Mouse (Mus musculus) neural tube, embryonic 10.5 days (tissue): ENCODE data around the gene Ndufs2.
A peak's percentile ranks its signal among the peaks of the same experiment; 100 is the strongest.

Experiments
- DNase-seq: peaks from one replicate; pipeline ENCODE4 v3.0.0-alpha.2; 2017; ENCODE audit warnings: low spot score; ENCODE audit errors: extremely low spot score

The Ndufs2 gene

GRCm38 (mm10) chr1:171279012-171279705 is 28.0 kb upstream of the Ndufs2 start:
- no peak for DNase-seq

DNA sequence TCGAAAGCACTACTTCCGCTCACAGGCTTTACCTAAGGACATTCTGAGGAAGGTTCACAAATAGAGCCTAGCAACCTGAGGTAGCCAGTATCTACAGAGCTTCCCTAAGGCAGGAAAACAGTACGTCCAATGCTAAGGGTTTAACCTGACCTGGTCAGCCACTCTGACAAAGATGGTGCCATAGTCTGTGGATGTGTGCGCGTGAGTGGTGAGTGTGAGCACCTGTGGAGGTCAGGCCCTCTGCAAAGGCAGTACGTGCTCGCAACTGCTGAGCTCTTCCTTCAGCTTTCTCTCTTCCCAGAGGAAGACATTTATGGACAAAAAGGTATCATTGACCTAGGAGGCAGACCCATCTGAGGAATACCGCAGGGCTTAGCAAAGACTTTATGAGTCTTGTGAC is 27.2 kb upstream of the Ndufs2 start:
- DNase-seq: no peak

GRCm38 (mm10) chr1:171277736-171278135 is 26.5 kb upstream of the Ndufs2 start:
- DNase-seq: no peak

DNA sequence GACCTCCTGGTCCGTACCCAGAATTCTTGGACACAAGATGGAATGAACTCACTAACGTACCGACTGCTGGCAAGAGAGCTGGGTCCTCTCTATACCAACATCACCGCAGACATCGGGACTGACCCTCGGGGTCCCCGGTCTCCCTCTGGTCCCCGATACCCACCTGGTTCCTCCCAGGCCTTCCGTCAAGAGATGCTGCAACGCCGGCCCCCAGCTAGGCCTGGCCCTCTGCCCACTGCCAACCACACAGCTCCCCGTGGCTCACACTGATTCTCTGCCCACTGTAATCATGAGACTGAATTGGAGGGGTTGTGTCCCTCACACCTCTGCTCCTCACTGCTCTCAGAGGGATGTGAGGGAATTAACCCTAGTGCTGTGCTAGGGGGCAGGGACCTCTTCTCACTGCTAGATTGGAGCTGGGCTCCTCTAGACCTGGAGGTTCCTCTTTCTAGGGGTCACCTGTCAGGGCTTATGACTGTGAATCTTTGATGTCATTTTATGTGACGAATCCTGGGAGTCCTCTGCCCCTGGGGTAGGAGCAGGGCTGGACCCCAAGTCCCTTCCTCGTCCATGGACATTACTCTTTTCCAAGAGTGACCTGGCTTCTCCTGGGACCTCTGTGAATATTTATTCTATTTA is 25.0 kb upstream of the Ndufs2 start:
- DNase-seq: no peak

- no peak for DNase-seq
Observed at GRCm38 (mm10) chr1:171275144-171275734, 24.1 kb upstream of the Ndufs2 start.

DNA sequence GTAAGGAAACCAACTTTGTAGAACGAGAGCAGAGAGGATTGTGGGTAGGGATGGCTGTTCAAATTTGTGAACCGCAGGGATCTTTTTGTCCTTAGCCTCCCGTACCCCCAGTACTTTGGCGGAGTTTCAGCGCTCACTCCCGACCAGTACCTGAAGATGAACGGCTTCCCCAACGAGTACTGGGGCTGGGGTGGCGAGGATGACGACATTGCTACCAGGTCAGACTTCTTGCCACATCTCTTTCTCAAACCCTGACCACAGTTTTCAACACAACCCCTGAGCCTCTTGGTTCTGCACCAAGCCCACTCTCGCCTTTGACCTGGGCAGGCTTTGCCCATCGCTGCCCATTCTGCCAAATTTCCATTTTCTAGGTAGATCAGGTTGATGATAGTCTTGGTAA is 23.0 kb upstream of the Ndufs2 start:
- no peak for DNase-seq

DNA sequence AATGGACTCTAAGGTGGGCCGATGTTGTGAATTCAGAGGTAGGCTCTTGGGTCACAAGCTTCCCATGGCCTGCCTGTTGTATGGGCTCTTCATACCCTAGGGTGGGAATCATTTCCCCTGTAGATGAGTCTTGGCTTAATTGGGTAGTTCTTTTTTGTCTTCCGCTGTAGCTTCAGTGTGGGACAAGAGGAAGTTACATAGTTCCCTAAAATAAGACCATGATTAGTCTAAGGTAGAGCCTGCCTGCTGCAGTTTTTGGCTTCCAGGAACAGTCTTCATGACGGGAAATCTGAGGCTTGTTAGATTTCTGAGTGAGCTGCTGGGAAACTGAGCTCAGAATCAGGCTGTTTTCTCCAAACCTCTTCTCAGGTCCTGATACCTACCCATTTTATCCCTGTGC is 20.9 kb upstream of the Ndufs2 start:
- DNase-seq: no peak

GRCm38 (mm10) chr1:171271622-171272021 is 20.4 kb upstream of the Ndufs2 start:
- no peak for DNase-seq

- DNase-seq: no peak
Observed at GRCm38 (mm10) chr1:171271196-171271595, 20.0 kb upstream of the Ndufs2 start.

DNA sequence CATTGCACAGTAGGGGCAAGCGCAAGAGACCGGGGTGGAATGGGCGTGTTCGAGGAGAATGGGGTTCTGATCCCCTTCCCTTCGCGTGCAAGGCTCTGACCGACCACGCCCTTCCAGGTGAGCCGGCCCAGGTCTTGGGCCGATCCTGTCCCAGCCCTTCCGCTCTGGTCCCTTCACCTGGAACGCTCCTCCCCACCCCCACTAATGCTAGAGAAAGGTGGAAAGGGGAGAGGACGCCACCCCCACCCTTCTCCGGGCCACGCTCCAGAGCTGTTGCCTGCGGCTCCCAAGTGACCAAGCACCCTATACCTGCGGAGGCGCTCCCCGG is 19.3 kb upstream of the Ndufs2 start:
- no peak for DNase-seq

DNA sequence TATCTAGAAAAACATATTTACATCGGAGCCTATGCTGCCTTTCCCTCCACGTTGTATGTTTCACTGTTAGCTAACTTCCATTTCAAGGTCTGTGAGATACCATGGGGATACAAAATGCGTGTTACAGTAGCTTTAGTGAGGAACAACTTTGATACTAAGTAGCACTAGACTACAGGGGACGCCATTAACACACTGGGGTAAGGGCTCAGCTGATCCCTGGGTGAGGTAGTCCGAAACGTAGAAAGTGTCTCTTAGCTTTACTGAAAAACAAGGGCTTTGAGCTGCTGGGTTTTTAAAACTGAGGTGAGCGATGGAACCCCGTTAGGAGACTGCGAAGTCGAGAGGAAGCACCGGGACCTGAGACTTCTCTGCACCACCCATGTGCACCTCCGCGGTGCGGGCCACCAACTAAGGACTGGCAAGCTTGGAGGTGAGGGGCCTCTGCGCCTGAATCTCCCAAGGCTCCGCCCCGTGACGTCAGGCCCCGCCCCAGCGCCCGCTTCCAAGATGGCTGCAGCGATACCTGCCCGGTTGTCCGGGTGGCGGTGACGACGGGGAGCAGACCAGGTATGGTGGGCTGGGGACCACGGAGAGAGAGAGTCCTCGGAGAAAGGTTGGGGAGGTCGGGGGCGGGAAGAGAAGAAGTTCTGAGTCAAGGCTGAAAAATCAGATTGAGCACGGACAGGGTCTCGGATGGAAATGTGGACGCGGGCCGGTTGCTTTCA is 18.8 kb upstream of the Ndufs2 start, which contains the start of gene B4galt3:
Gene B4galt3 (plus strand): TSS at position 481 of the 725 bp plus-strand sequence.
- DNase-seq: peak; percentile 96

GRCm38 (mm10) chr1:171268341-171268740 is 17.2 kb upstream of the Ndufs2 start:
- DNase-seq: no peak

DNA sequence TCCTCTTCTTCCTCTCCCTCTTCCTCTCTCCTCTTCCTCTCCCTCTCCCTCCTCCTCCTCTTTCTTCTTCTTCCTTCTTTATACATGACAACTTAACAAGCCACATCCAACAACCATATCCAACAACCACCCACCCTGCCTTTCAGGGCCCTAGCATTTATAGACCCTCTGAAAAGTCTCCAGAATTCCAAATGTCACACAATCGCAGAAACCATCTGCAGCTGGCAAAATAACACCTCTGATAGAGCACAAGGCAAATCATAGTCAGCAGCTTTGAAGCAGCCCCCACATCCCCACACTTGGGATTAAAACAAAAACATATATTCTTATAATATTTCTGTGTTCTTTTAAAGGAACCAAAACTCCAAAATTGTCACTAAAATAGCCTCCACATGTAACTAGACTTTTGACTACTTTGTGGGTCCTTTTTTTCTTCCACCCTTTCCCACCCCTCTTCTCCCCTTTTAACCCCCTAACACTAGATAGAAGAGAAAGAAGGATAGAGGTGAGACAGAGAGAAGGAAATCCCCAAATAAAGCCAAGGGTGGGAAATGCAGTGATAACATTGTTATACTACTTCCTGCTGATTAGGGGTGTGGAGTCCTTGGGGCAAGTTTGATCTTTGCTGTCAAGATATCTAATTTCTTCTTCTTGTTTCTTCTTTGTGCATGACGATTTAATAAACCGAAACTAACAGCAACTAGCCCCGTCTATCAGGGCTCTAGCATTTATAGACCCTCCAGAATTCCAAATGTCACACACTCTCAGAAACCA is 15.0 kb upstream of the Ndufs2 start:
- DNase-seq: no peak

GRCm38 (mm10) chr1:171263666-171264461 is 12.7 kb upstream of the Ndufs2 start:
- no peak for DNase-seq

DNA sequence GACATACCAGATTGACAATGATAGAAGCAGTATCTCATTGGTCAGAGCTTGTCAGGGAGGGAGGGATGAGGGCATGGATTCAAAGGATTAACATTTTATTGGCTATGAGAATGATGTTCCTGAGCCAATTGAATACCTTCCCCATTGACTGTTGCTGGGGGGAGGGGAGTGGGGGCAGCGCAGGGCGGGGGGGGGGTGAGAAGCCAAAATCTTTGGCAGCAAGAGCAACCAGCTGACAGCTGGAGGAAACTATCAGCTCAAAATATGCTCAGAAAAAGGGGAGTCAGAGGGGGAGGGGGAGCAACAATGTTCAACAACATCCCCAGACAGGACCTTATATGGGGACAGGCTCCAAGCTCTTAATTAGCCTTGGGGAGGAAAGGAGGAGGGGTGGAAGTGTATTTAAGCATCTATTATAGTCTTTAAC is 12.0 kb upstream of the Ndufs2 start:
- DNase-seq: no peak

DNA sequence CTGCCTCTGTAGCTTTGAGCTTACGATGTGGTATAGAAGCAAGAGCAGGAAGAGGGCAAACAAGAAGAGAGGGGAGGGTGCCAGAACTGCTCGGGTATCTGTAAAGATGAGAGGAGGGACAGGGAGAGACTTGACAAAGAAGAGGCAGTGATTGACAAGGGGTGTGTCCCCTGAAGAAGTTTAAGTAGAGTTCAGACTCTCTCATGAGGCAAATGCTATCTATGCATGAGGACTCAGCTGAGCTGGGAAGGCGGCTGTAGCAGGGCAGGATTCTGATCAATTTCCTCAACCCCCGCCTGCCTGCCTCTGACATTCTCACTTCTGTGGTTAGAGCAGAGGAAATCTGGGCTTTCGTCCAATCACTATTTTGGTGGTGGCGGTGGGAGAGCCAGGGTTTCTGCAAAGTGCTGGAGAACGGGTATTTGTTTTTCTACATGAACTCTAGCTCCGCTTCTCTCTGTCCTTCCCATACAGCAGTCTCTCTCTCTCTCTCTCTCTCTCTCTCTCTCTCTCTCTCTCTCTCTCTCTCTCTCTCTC is 11.5 kb upstream of the Ndufs2 start:
- no peak for DNase-seq

DNA sequence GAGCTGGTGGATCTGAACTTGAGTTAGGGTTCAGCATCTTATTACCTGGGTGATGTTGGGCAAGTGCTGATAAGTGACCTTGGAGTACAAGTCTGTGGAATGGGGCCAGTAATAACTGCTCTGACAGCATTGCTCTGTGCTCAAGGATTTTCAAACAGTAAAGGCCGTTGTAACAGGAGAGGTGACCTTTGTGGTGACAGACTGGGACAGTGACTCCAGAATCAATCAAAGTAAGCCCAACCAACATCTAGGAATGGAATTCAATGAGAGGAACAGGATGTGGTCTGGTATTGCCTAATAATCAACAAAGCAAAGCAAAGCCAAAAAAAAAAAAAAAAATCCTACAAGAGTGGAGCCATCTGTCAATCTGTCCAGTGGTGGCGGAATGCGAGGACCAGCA is 9.1 kb upstream of the Ndufs2 start:
- no peak for DNase-seq

DNA sequence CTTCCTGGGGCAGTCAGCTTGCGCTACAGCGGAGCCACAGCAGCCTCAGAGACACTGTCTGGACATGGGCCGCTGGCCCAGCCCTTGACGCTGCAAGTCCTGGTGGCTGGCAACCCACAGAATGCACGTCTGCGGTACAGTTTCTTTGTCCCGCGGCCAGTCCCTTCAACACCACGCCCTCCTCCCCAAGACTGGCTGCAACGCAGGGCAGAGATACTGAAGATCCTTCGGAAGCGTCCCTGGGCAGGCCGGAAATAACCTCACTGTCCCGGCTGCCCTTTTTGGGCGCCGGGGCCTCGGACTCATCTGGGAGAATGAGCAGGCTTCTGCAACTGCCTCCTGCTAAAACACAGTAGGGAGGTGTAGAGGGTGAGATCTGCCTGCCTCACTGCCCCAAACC is 7.7 kb upstream of the Ndufs2 start:
- no peak for DNase-seq

DNA sequence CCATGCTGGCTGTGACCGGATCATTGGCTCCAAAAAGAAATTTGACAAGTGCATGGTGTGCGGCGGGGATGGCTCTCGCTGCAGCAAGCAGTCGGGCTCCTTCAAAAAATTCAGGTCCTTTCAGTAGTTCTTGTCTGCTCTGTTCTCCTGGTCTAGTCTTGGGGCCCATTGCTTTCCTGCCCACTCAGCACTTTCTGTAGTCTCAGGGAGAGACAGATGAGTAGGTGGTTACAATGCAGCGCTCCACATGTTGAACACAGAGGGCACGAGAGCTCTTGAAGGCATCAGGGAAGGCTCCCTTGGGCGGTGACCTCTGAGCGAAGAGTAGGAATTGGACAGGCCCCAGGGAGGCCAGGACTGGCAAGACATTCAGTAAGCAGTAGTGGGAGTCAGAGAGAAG is 6.6 kb upstream of the Ndufs2 start:
- DNase-seq: no peak

- peak; percentile 66 for DNase-seq
Observed at GRCm38 (mm10) chr1:171256937-171257548, 5.9 kb upstream of the Ndufs2 start.
